Mouse (Mus musculus) heart, postnatal 0 days (tissue): ENCODE measurements at regions not wholly inside any gene's neighbourhood (a gene's known extent, or its start where the extent isn't known, plus 50 kb on each side); places are given as distances from the start of the nearest gene placed in this dataset.

Experiments used
- ATAC-seq: fragments of 200-750 bp; cut with Nextera tagmentation; 2 replicates; pipeline ENCODE4 v1.8.0; 2017; ENCODE audit warnings: low read depth, moderate number of reproducible peaks, moderate library complexity; ENCODE audit not compliant: insufficient read depth
- DNase-seq: peaks from one replicate; pipeline ENCODE4 v3.0.0-alpha.2; 2016; ENCODE audit warnings: low spot score
- H3K27ac ChIP-seq: fragments of 300-500 bp; sonication (generic); 2 replicates; pipeline ENCODE4 v1.5.1; 2014; ENCODE audit warnings: low read depth, mild to moderate bottlenecking
- H3K27me3 ChIP-seq: fragments of 300-500 bp; sonication (generic); 2 replicates; pipeline ENCODE4 v1.6.1; 2014; ENCODE audit warnings: low read length, mixed read lengths; ENCODE audit not compliant: control insufficient read depth, insufficient read depth
- H3K36me3 ChIP-seq: fragments of 300-500 bp; sonication (generic); replicated peaks from 2 replicates; pipeline ENCODE4 v1.6.1; 2014; ENCODE audit warnings: low read length, mixed read lengths; ENCODE audit not compliant: control insufficient read depth, insufficient read depth
- H3K4me1 ChIP-seq: fragments of 300-500 bp; sonication (generic); 2 replicates; pipeline ENCODE4 v1.6.1; 2014; ENCODE audit warnings: antibody characterized with exemption; ENCODE audit not compliant: control insufficient read depth, insufficient read depth
- H3K4me2 ChIP-seq: fragments of 300-500 bp; sonication (generic); 2 replicates; pipeline ENCODE4 v1.6.1; 2014; ENCODE audit warnings: low read depth, mild to moderate bottlenecking, low read length, moderate library complexity
- H3K4me3 ChIP-seq: fragments of 300-500 bp; sonication (generic); 2 replicates; pipeline ENCODE4 v1.5.1; 2014; ENCODE audit warnings: low read depth, low read length
- H3K9ac ChIP-seq: fragments of 300-500 bp; sonication (generic); replicated peaks from 2 replicates; pipeline ENCODE4 v1.6.1; 2014; ENCODE audit warnings: low read depth, low read length, mixed read lengths
- H3K9me3 ChIP-seq: fragments of 300-500 bp; sonication (generic); replicated peaks from 2 replicates; pipeline ENCODE4 v1.6.1; 2016; ENCODE audit warnings: low read length; ENCODE audit not compliant: control insufficient read depth
- CTCF ChIP-seq: IDR thresholded peaks from 2 replicates; pipeline ENCODE4 v1.5.1; 2016; ENCODE audit warnings: antibody characterized with exemption, control low read depth, low read depth
- EP300 ChIP-seq: IDR thresholded peaks from 2 replicates; pipeline ENCODE4 v1.6.1; 2016; ENCODE audit warnings: antibody characterized with exemption, low read depth
- WGBS: fragments of 180-500 bp; shearing (Covaris S2); extraction: QIAGEN DNeasy Blood & Tissue Kit; methylation state at CpG from one replicate; pipeline ENCODE4 v1.1.7; 2014; 5-methylcytosine and 5-hydroxymethylcytosine counted together

DNA sequence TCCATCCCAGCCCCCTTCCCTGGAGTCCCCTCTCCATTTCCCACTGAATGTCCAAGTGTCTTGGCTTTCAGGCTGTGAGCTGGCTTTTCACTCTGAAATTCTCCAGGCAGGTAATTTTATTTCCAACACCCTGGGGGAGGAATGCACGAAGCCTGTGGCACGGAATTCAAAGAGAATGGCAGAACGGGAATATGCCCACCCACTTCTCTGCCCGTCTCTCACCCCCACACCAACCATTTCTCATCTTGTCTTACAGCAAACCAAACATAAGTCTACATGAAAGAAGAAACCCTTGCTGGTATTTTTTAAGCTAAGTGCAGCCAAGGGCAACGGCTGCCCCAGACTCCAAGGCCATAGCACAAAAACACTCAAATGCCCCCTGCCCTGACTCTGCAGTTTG lies 168.7 kb downstream of the Gm12728 start:
- no peak overlapping the region for H3K9ac ChIP-seq
- ATAC-seq, result no peak
- no peak for TF ChIP-seq CTCF
- no peak for TF ChIP-seq EP300

GRCm38 (mm10) chr4:105961686-105962360 lies 172.2 kb downstream of the Gm12728 start:
- Histone ChIP-seq H3K4me1 (no peaks in the 10 kb centered on the region), H3K9me3 (no peaks in the 10 kb centered on the region), H3K27me3 (no peaks in the 10 kb centered on the region), H3K9ac (no peak overlapping the region), H3K36me3 (no peaks in the 10 kb centered on the region), H3K4me3 (no peak overlapping the region), H3K4me2 (no peak overlapping the region), H3K27ac (no peak overlapping the region)
- TF ChIP-seq EP300 (no peak), CTCF (no peak)
- 79% methylated on average over 8 of the region's 8 CpGs for WGBS
- DNase-seq (no peak), ATAC-seq (no peak)

More for the DNA sequence above, 168.7 kb downstream of the Gm12728 start:
- Histone ChIP-seq H3K4me1 (no peaks in the 10 kb centered on the region), H3K9me3 (no peaks in the 10 kb centered on the region), H3K27ac (no peak overlapping the region), H3K4me2 (no peak overlapping the region), H3K27me3 (no peaks in the 10 kb centered on the region), H3K36me3 (no peaks in the 10 kb centered on the region), H3K4me3 (no peak overlapping the region)
- WGBS, result 79% methylated on average over 5 of the region's 5 CpGs
- DNase-seq, result no peak

GRCm38 (mm10) chr4:105962542-105962941 lies 172.9 kb downstream of the Gm12728 start:
- Histone ChIP-seq H3K27ac (no peak overlapping the region), H3K4me2 (no peak overlapping the region), H3K9me3 (no peaks in the 10 kb centered on the region), H3K4me1 (no peaks in the 10 kb centered on the region), H3K36me3 (no peaks in the 10 kb centered on the region), H3K27me3 (no peaks in the 10 kb centered on the region), H3K9ac (no peak overlapping the region), H3K4me3 (no peak overlapping the region)
- no peak for DNase-seq
- TF ChIP-seq CTCF (no peak), EP300 (no peak)
- ATAC-seq, result no peak
- WGBS, result 72% methylated on average over 7 of the region's 7 CpGs

- no peak for TF ChIP-seq CTCF
- no peak for TF ChIP-seq EP300
- no peak for DNase-seq
- Histone ChIP-seq H3K9me3 (no peaks in the 10 kb centered on the region), H3K4me2 (no peak overlapping the region), H3K36me3 (no peaks in the 10 kb centered on the region), H3K9ac (no peak overlapping the region), H3K27ac (no peak overlapping the region), H3K27me3 (no peaks in the 10 kb centered on the region), H3K4me3 (no peak overlapping the region), H3K4me1 (no peaks in the 10 kb centered on the region)
- ATAC-seq, result no peak
- 55% methylated on average over 4 of the region's 4 CpGs for WGBS
Measured at GRCm38 (mm10) chr4:105968324-105968723, 178.7 kb downstream of the Gm12728 start.

- H3K9ac ChIP-seq, result no peak overlapping the region
- no peak overlapping the region for H3K27ac ChIP-seq
- H3K4me1 ChIP-seq, result no peaks in the 10 kb centered on the region
- no peaks in the 10 kb centered on the region for H3K36me3 ChIP-seq
- TF ChIP-seq CTCF, result no peak
- no peak for TF ChIP-seq EP300
- ATAC-seq, result no peak
- no peak overlapping the region for H3K4me3 ChIP-seq
- H3K9me3 ChIP-seq, result no peaks in the 10 kb centered on the region
- no peak overlapping the region for H3K4me2 ChIP-seq
- 41% methylated on average over 2 of the region's 2 CpGs for WGBS
- H3K27me3 ChIP-seq, result no peaks in the 10 kb centered on the region
- no peak for DNase-seq
Measured at GRCm38 (mm10) chr4:105969628-105970027, 180.0 kb downstream of the Gm12728 start.

DNA sequence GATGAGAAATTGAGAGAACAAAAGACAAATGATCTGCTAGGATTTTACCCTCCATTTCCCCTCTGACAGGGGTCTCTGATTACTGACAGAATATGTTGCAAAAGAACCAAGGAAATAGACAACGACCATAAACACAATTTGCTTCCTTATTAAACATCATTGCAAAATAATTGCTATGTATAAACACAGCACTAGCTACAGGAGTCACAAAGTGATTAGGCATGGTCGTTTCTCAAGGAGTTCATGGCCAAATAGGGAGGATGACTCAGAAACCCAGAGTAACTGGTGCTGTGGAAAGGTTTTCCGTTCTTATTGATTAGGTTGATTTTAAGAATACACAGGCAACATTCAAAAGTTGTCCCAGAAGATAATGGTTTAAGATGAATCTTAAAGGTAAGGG lies 180.4 kb downstream of the Gm12728 start:
- H3K4me3 ChIP-seq, result no peak overlapping the region
- no peaks in the 10 kb centered on the region for H3K36me3 ChIP-seq
- no peak for TF ChIP-seq EP300
- TF ChIP-seq CTCF, result no peak
- no peak overlapping the region for H3K27ac ChIP-seq
- ATAC-seq, result no peak
- WGBS, result 67% methylated on average over 3 of the region's 3 CpGs
- H3K9ac ChIP-seq, result no peak overlapping the region
- H3K27me3 ChIP-seq, result no peaks in the 10 kb centered on the region
- no peaks in the 10 kb centered on the region for H3K4me1 ChIP-seq
- no peak overlapping the region for H3K4me2 ChIP-seq
- DNase-seq, result no peak
- no peaks in the 10 kb centered on the region for H3K9me3 ChIP-seq
